Mouse (Mus musculus): ENCODE measurements around the gene Cldn12.
A peak's percentile ranks its signal among the peaks of the same experiment; 100 is the strongest.

The Cldn12 gene

GRCm38 (mm10) chr5:5508231-5508630 is 6.5 kb downstream of the Cldn12 start:
- DNase-seq (ENCODE audit: low read depth, low spot score): no peak
- no peaks in the 10 kb centered on the region for H3K27me3 ChIP-seq (ENCODE audit: control insufficient read depth, insufficient read depth, low read length, poor library complexity, severe bottlenecking)
- H3K36me3 ChIP-seq (ENCODE audit: control insufficient read depth, insufficient read depth, low read length, poor library complexity, severe bottlenecking): no peaks in the 10 kb centered on the region

- no peaks in the 10 kb centered on the region for H3K36me3 ChIP-seq (ENCODE audit: control insufficient read depth, insufficient read depth, low read length, poor library complexity, severe bottlenecking)
- DNase-seq (ENCODE audit: low read depth, low spot score): peak; percentile 33
Measured at GRCm38 (mm10) chr5:5507701-5508225, 7.0 kb downstream of the Cldn12 start.

DNA sequence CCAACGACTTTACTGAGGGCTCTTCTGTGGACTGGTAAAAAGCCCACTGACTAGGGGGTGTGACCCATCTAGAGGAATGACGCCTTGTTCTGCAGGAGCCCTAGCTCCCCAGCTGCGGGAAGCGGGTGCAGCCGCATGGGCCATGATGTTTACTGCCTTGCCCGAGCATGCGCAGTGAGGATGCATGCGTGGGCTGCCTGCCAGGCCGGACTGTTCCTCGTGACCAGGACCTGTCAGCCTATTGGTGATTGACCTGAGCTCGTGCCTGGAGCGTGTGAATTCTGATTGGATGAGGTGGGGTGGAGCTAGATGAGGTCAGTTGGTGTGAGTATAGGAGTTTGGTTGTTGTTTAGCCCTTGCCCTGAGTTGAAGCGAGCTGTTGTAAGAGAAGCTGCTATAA is 10.3 kb downstream of the Cldn12 start:
- no peaks in the 10 kb centered on the region for H3K27me3 ChIP-seq (ENCODE audit: control insufficient read depth, insufficient read depth, low read length, poor library complexity, severe bottlenecking)
- no peak for DNase-seq (ENCODE audit: low read depth, low spot score)
- H3K36me3 ChIP-seq (ENCODE audit: control insufficient read depth, insufficient read depth, low read length, poor library complexity, severe bottlenecking): no peaks in the 10 kb centered on the region

More at GRCm38 (mm10) chr5:5507701-5508225, 7.0 kb downstream of the Cldn12 start:
- no peaks in the 10 kb centered on the region for H3K27me3 ChIP-seq (ENCODE audit: control insufficient read depth, insufficient read depth, low read length, poor library complexity, severe bottlenecking)

GRCm38 (mm10) chr5:5503381-5503780 is 11.4 kb downstream of the Cldn12 start:
- H3K27me3 ChIP-seq (ENCODE audit: control insufficient read depth, insufficient read depth, low read length, poor library complexity, severe bottlenecking): no peaks in the 10 kb centered on the region
- H3K36me3 ChIP-seq (ENCODE audit: control insufficient read depth, insufficient read depth, low read length, poor library complexity, severe bottlenecking): no peaks in the 10 kb centered on the region
- DNase-seq (ENCODE audit: low read depth, low spot score): no peak

DNA sequence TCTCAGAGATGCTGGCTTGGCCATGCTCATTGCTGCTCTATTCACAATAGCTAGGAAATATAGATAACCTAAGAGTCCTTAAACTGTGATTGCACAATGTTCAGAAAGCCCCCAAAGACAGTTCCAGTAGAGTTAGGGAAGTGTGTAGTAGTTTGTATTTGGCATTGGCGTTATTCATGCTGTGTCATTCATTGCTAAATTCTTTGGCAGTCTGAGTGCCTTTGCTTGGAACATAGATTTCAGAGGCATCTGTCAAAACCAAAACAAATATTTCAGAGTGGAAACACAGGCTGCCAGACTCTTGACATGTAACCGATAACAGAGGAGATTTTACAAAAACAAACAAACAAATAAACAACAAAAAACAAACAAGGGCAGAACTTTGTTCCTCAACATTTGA is 13.2 kb downstream of the Cldn12 start:
- Histone ChIP-seq H3K27me3 (ENCODE audit: control insufficient read depth, insufficient read depth, low read length, poor library complexity, severe bottlenecking) (no peaks in the 10 kb centered on the region), H3K36me3 (ENCODE audit: control insufficient read depth, insufficient read depth, low read length, poor library complexity, severe bottlenecking) (no peaks in the 10 kb centered on the region)
- DNase-seq (ENCODE audit: low read depth, low spot score): no peak

DNA sequence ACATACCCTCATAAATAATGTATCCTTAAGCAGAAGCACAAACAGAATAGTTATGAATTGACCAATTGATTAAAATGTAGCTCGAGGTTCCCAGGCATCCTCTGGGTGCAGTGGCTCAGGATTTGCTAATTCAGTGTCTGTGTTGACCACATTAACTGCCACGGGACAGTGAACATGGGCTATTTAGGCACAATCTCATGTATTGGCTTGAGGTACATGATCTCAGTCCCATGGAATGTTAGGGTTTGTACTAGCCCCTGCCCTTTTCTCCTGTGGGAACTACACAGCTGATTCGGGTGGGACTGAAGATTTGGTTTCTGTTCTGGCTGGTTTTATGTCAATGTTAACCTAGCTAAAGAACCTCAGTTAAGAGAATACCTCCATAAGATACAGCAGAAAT is 18.4 kb downstream of the Cldn12 start:
- H3K27me3 ChIP-seq (ENCODE audit: control insufficient read depth, insufficient read depth, low read length, poor library complexity, severe bottlenecking): no peaks in the 10 kb centered on the region
- no peak for DNase-seq (ENCODE audit: low read depth, low spot score)
- H3K36me3 ChIP-seq (ENCODE audit: control insufficient read depth, insufficient read depth, low read length, poor library complexity, severe bottlenecking): no peaks in the 10 kb centered on the region

DNA sequence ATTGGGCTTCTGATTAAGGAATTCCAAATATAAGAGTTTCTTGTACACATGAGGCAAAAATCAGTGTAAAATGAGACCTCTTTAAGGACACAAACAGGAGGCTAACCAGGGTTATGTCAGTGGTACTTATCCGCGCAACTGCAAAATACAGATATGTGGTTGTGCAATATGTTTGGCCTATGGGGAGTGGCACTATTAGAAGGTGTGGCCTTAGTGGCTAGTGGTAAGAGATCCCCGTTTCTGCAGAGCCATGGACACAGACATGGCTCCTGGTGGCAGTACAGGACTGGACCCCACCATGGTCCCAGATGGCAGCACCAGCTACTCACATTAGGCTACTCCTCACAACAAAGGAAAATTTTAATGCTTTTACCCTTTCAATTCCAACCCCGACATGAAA is 19.7 kb downstream of the Cldn12 start:
- DNase-seq (ENCODE audit: low read depth, low spot score): no peak
- H3K27me3 ChIP-seq (ENCODE audit: control insufficient read depth, insufficient read depth, low read length, poor library complexity, severe bottlenecking): no peaks in the 10 kb centered on the region
- no peaks in the 10 kb centered on the region for H3K36me3 ChIP-seq (ENCODE audit: control insufficient read depth, insufficient read depth, low read length, poor library complexity, severe bottlenecking)

- Histone ChIP-seq H3K27me3 (ENCODE audit: control insufficient read depth, insufficient read depth, low read length, poor library complexity, severe bottlenecking) (no peaks in the 10 kb centered on the region), H3K36me3 (ENCODE audit: control insufficient read depth, insufficient read depth, low read length, poor library complexity, severe bottlenecking) (no peaks in the 10 kb centered on the region)
- DNase-seq (ENCODE audit: low read depth, low spot score): peak; percentile 58
Measured at GRCm38 (mm10) chr5:5494269-5495005, 20.3 kb downstream of the Cldn12 start.

DNA sequence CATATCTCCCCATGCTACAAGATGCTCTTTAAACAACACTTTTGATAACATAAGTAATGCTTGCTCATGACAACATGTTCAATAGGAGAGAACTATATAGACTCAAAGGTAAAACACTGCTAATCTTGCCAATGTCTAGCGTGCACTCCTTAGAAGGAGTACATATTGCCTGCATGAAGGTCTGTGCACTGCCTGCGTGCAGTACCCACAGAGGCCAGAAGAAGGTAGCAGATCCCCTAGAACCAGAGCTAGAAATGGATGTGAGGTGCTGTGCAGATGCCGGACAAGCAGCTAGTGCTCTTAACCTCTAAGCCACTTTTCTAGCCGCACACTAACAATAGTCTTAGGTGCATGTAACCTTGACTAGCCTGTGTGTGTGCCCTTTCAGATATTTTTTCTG is 22.6 kb downstream of the Cldn12 start:
- Histone ChIP-seq H3K27me3 (ENCODE audit: control insufficient read depth, insufficient read depth, low read length, poor library complexity, severe bottlenecking) (no peaks in the 10 kb centered on the region), H3K36me3 (ENCODE audit: control insufficient read depth, insufficient read depth, low read length, poor library complexity, severe bottlenecking) (no peaks in the 10 kb centered on the region)
- no peak for DNase-seq (ENCODE audit: low read depth, low spot score)

DNA sequence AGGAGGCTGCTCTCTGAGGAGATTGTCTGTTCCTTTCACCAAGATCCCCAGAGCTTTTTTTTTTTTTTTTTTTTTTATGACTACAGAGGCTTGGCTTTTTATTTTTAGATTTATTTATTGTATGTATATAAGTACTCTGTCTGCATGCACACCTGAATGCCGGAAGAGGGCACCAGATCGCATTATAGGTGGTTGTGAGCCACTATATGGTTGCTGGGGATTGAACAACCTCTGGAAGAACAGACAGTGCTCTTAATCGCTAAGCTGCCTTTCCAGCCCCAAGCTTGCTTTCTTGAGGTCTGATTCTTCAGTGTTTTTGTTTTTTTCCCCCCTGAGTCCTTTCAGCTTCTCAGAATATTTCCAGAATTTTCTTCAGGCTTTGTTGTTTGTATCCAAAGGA is 28.7 kb downstream of the Cldn12 start:
- no peaks in the 10 kb centered on the region for H3K27me3 ChIP-seq (ENCODE audit: control insufficient read depth, insufficient read depth, low read length, poor library complexity, severe bottlenecking)
- no peak for DNase-seq (ENCODE audit: low read depth, low spot score)
- no peaks in the 10 kb centered on the region for H3K36me3 ChIP-seq (ENCODE audit: control insufficient read depth, insufficient read depth, low read length, poor library complexity, severe bottlenecking)

GRCm38 (mm10) chr5:5483254-5483858 is 31.4 kb downstream of the Cldn12 start:
- Histone ChIP-seq H3K36me3 (ENCODE audit: control insufficient read depth, insufficient read depth, low read length, poor library complexity, severe bottlenecking) (no peaks in the 10 kb centered on the region), H3K27me3 (ENCODE audit: control insufficient read depth, insufficient read depth, low read length, poor library complexity, severe bottlenecking) (no peaks in the 10 kb centered on the region)
- no peak for DNase-seq (ENCODE audit: low read depth, low spot score)

- Histone ChIP-seq H3K27me3 (ENCODE audit: control insufficient read depth, insufficient read depth, low read length, poor library complexity, severe bottlenecking) (no peaks in the 10 kb centered on the region), H3K36me3 (ENCODE audit: control insufficient read depth, insufficient read depth, low read length, poor library complexity, severe bottlenecking) (no peaks in the 10 kb centered on the region)
- peak; percentile 43 for DNase-seq (ENCODE audit: low read depth, low spot score)
Measured at GRCm38 (mm10) chr5:5481662-5482061, 33.1 kb downstream of the Cldn12 start.

DNA sequence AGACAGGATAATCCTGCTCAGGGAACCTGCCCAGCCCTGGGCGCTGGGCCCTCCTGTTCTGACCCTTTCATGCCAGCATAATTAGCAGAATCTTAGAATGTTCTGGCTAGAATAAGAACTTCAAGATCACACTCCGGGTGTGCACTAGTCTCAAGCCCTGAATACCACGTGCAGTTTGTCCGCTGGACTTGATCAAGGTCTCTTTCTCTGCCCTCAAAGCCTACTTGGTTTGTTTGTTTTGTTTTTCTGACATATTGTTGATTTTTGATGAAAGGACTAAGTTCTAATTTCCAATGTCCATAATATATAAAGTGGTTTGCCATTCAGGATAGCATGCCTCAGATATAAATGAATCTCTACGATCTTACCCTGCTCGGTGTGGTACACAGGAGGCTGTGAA is 35.7 kb downstream of the Cldn12 start, which contains the start of gene 1700015F17Rik:
Gene 1700015F17Rik, minus strand, starts transcription at position 101 of the 400 bp plus-strand sequence.
- no peaks in the 10 kb centered on the region for H3K36me3 ChIP-seq (ENCODE audit: control insufficient read depth, insufficient read depth, low read length, poor library complexity, severe bottlenecking)
- H3K27me3 ChIP-seq (ENCODE audit: control insufficient read depth, insufficient read depth, low read length, poor library complexity, severe bottlenecking): no peaks in the 10 kb centered on the region
- DNase-seq (ENCODE audit: low read depth, low spot score): no peak

GRCm38 (mm10) chr5:5476133-5476532 is 38.6 kb downstream of the Cldn12 start:
- no peak for DNase-seq (ENCODE audit: low read depth, low spot score)
- Histone ChIP-seq H3K27me3 (ENCODE audit: control insufficient read depth, insufficient read depth, low read length, poor library complexity, severe bottlenecking) (no peaks in the 10 kb centered on the region), H3K36me3 (ENCODE audit: control insufficient read depth, insufficient read depth, low read length, poor library complexity, severe bottlenecking) (no peaks in the 10 kb centered on the region)

GRCm38 (mm10) chr5:5465256-5465655 is 49.5 kb downstream of the Cldn12 start:
- DNase-seq (ENCODE audit: low read depth, low spot score): no peak
- no peaks in the 10 kb centered on the region for H3K27me3 ChIP-seq (ENCODE audit: control insufficient read depth, insufficient read depth, low read length, poor library complexity, severe bottlenecking)
- H3K36me3 ChIP-seq (ENCODE audit: control insufficient read depth, insufficient read depth, low read length, poor library complexity, severe bottlenecking): no peaks in the 10 kb centered on the region

All from splenic B cell, adult 2 months (primary cell).